Mouse (Mus musculus): ENCODE data around the gene Ncoa7. TPM values are rescaled to one million over a fixed set of nuclear protein-coding genes. Genes with fewer than 3 reads are reported as not detected.

Gene Ncoa7
- 8.8 and 10.3 TPM in 2 replicates for polyA plus RNA-seq (2015; fragmentation: Nextera tagmentation; extraction: Ambion mirVana)

GRCm38 (mm10) chr10:30802681-30803586, at the start of gene Ncoa7:
Gene Ncoa7 (minus strand): TSS chr10:30803326.
- WGBS = under 1% methylated on average over 89 of the region's 89 CpGs
- H3K4me3 ChIP-seq = peak within 1 kb of the TSS; percentile 85
- H3K9ac ChIP-seq = peak within 1 kb of the TSS; percentile 89

GRCm38 (mm10) chr10:30845101-30845825, 42.1 kb upstream of the Ncoa7 start:
- Histone ChIP-seq H3K4me1 (peaks cover 27% of the 10 kb centered on the region), H3K9me3 (no peaks in the 10 kb centered on the region), H3K9ac (no peak overlapping the region), H3K27ac (no peak overlapping the region), H3K4me3 (no peak overlapping the region), H3K36me3 (no peaks in the 10 kb centered on the region), H3K4me2 (peak overlapping the region; percentile 85), H3K27me3 (peaks cover 63% of the 10 kb centered on the region)
- WGBS = 12% methylated on average over 13 of the region's 13 CpGs
- ATAC-seq (ENCODE audit: insufficient number of reproducible peaks, insufficient read depth, low FRiP score, low TSS enrichment, low read depth) = no peak

More at GRCm38 (mm10) chr10:30802681-30803586, at the start of gene Ncoa7:
- H3K27me3 ChIP-seq = no peaks in the 10 kb centered on the region
- no peaks in the 10 kb centered on the region for H3K9me3 ChIP-seq
- H3K36me3 ChIP-seq = no peaks in the 10 kb centered on the region
- H3K4me1 ChIP-seq = peaks cover 6% of the 10 kb centered on the region
- peak within 1 kb of the TSS; percentile 94 for H3K27ac ChIP-seq
- peak; percentile 88 for ATAC-seq (ENCODE audit: insufficient number of reproducible peaks, insufficient read depth, low FRiP score, low TSS enrichment, low read depth)
- peak within 1 kb of the TSS; percentile 70 for H3K4me2 ChIP-seq

- peak overlapping the region; percentile 60 for H3K4me3 ChIP-seq
- H3K27ac ChIP-seq = peak overlapping the region; percentile 85
- H3K4me1 ChIP-seq = peaks cover 27% of the 10 kb centered on the region
- H3K36me3 ChIP-seq = no peaks in the 10 kb centered on the region
- peaks cover 63% of the 10 kb centered on the region for H3K27me3 ChIP-seq
- peak overlapping the region; percentile 65 for H3K9ac ChIP-seq
- no peak for ATAC-seq (ENCODE audit: insufficient number of reproducible peaks, insufficient read depth, low FRiP score, low TSS enrichment, low read depth)
- WGBS = 1% methylated on average over 30 of the region's 30 CpGs
- no peaks in the 10 kb centered on the region for H3K9me3 ChIP-seq
- H3K4me2 ChIP-seq = peak overlapping the region; percentile 85
Measured at GRCm38 (mm10) chr10:30844191-30845010, 41.3 kb upstream of the Ncoa7 start.

DNA sequence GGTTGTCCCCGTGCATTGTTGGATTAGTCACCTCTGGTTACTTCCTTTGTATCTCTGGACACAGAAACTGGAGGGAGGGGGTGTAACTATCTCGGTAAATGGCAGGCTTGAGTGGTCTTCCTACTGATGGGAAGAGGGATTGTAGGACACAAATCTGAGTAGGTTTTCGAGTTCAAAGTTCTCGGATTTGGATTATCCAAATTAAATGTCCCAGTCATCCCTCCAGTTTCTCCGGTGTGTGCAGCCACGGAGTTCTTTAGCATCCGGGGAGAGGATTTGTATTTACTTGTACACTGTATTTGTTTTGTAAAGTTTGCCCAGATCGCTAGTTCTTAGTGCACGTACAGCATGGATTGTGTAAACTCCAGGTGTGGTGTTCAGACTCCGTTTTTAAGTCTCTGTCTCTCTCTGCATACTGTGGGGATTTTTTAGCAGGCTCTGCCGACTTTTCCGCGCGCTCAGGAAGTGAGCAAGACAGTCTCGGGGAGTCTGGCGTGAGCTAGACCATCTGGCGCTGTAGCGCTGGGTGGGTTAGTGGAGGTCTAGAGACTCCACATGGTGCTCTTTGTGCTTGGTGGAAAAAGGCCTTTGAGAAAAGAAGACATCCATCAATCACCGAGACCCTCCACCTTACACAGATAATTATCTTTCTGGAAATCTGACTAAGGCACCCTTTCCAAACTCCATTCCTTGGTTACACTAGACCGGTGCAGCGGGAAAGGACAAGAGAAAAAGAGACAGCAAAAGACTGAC, 40.5 kb upstream of the Ncoa7 start:
- peak overlapping the region; percentile 60 for H3K4me3 ChIP-seq
- H3K4me2 ChIP-seq = peak overlapping the region; percentile 85
- no peaks in the 10 kb centered on the region for H3K36me3 ChIP-seq
- H3K9me3 ChIP-seq = no peaks in the 10 kb centered on the region
- H3K27me3 ChIP-seq = peaks cover 63% of the 10 kb centered on the region
- WGBS = under 1% methylated on average over 21 of the region's 21 CpGs
- peak overlapping the region; percentile 85 for H3K27ac ChIP-seq
- peaks cover 27% of the 10 kb centered on the region for H3K4me1 ChIP-seq
- no peak for ATAC-seq (ENCODE audit: insufficient number of reproducible peaks, insufficient read depth, low FRiP score, low TSS enrichment, low read depth)
- peak overlapping the region; percentile 65 for H3K9ac ChIP-seq

- no peaks in the 10 kb centered on the region for H3K36me3 ChIP-seq
- peaks cover 63% of the 10 kb centered on the region for H3K27me3 ChIP-seq
- peak within 1 kb of the TSS; percentile 85 for H3K27ac ChIP-seq
- peak; percentile 99 for ATAC-seq (ENCODE audit: insufficient number of reproducible peaks, insufficient read depth, low FRiP score, low TSS enrichment, low read depth)
- H3K9me3 ChIP-seq = no peaks in the 10 kb centered on the region
- H3K4me2 ChIP-seq = peak within 1 kb of the TSS; percentile 85
- peak within 1 kb of the TSS; percentile 60 for H3K4me3 ChIP-seq
- H3K4me1 ChIP-seq = peaks cover 27% of the 10 kb centered on the region
- WGBS = under 1% methylated on average over 69 of the region's 70 CpGs
- H3K9ac ChIP-seq = peak within 1 kb of the TSS; percentile 75
Measured at GRCm38 (mm10) chr10:30842643-30843437, 39.7 kb upstream of the Ncoa7 start, which contains the start of gene Hey2. Gene Hey2 (minus strand): TSS chr10:30842801.

DNA sequence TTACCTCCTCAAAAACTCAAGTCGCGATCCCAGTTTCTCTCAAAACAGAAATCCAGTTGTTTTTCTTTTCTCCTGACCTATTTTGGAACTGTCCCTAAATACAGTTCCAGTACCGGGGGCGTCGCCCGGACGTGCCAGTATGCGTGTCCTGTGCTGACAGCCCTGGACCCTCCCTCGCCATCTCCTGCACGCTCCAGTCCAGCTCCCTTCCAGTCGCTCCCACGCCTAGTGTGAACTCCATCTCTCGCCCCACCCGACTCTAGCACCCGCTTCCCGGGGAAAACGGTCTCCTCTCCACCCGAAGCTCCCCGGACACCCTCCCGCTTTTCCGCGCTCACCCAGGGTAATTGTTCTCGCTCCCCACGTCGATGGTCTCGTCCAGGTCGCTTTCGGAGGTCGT, 39.1 kb upstream of the Ncoa7 start:
- WGBS = under 1% methylated on average over 29 of the region's 29 CpGs
- H3K27ac ChIP-seq = peak overlapping the region; percentile 71
- peaks cover 27% of the 10 kb centered on the region for H3K4me1 ChIP-seq
- H3K4me2 ChIP-seq = peak overlapping the region; percentile 85
- no peaks in the 10 kb centered on the region for H3K36me3 ChIP-seq
- H3K27me3 ChIP-seq = peaks cover 63% of the 10 kb centered on the region
- H3K9ac ChIP-seq = peak overlapping the region; percentile 75
- H3K4me3 ChIP-seq = peak overlapping the region; percentile 60
- no peaks in the 10 kb centered on the region for H3K9me3 ChIP-seq
- peak; percentile 49 for ATAC-seq (ENCODE audit: insufficient number of reproducible peaks, insufficient read depth, low FRiP score, low TSS enrichment, low read depth)

DNA sequence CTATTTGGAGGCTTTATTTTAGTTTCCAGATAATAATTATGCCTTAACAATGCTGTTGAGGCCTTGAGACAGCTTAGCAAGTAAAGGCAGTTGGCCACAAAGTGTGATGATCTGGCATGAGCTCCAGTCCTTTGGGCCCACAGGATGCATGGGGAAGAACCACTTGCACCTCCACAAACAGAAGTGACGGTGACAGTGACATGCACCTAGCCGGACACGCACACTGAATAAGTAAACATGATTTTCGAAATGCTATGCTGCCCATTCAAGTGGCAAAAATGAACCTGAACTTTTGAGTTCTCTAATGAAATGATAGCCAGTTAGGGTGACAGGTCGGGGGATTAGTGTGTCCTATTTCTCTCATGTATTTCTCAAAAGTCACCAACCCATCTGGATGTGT, 37.7 kb upstream of the Ncoa7 start:
- H3K9me3 ChIP-seq = no peaks in the 10 kb centered on the region
- H3K4me2 ChIP-seq = peak overlapping the region; percentile 85
- H3K27ac ChIP-seq = 0 out of 2 replicates have a peak overlapping the region, but pooled peaks have one; percentile 24
- H3K9ac ChIP-seq = peak overlapping the region; percentile 75
- WGBS = 59% methylated on average over 5 of the region's 5 CpGs
- peaks cover 27% of the 10 kb centered on the region for H3K4me1 ChIP-seq
- peak overlapping the region; percentile 60 for H3K4me3 ChIP-seq
- no peak for ATAC-seq (ENCODE audit: insufficient number of reproducible peaks, insufficient read depth, low FRiP score, low TSS enrichment, low read depth)
- H3K36me3 ChIP-seq = no peaks in the 10 kb centered on the region
- H3K27me3 ChIP-seq = peaks cover 50% of the 10 kb centered on the region

GRCm38 (mm10) chr10:30838188-30838587, 35.1 kb upstream of the Ncoa7 start:
- Histone ChIP-seq H3K4me3 (peak overlapping the region; percentile 18; the same call in 1 of the 2 replicates), H3K4me2 (peak overlapping the region; percentile 47), H3K4me1 (peaks cover 7% of the 10 kb centered on the region), H3K36me3 (peaks cover 7% of the 10 kb centered on the region; the same call in 1 of the 2 replicates), H3K9ac (no peak overlapping the region), H3K9me3 (no peaks in the 10 kb centered on the region), H3K27ac (no peak overlapping the region), H3K27me3 (peaks cover 24% of the 10 kb centered on the region)
- 5% methylated on average over 1 of the region's 1 CpGs for WGBS
- no peak for ATAC-seq (ENCODE audit: insufficient number of reproducible peaks, insufficient read depth, low FRiP score, low TSS enrichment, low read depth)

- no peak overlapping the region for H3K9ac ChIP-seq
- WGBS = 0% methylated on average over 1 of the region's 1 CpGs
- no peaks in the 10 kb centered on the region for H3K27me3 ChIP-seq
- no peaks in the 10 kb centered on the region for H3K4me1 ChIP-seq
- H3K4me2 ChIP-seq = no peak overlapping the region
- no peak overlapping the region for H3K4me3 ChIP-seq
- no peak overlapping the region for H3K27ac ChIP-seq
- ATAC-seq (ENCODE audit: insufficient number of reproducible peaks, insufficient read depth, low FRiP score, low TSS enrichment, low read depth) = no peak
- no peaks in the 10 kb centered on the region for H3K36me3 ChIP-seq
- no peaks in the 10 kb centered on the region for H3K9me3 ChIP-seq
Measured at GRCm38 (mm10) chr10:30825049-30825448, 21.9 kb upstream of the Ncoa7 start.

GRCm38 (mm10) chr10:30810967-30811293, 7.8 kb upstream of the Ncoa7 start:
- H3K9me3 ChIP-seq = no peaks in the 10 kb centered on the region

More at GRCm38 (mm10) chr10:30810967-30811293, 7.8 kb upstream of the Ncoa7 start:
- no peaks in the 10 kb centered on the region for H3K27me3 ChIP-seq
- H3K36me3 ChIP-seq = no peaks in the 10 kb centered on the region
- H3K4me2 ChIP-seq = peak overlapping the region; percentile 53
- no peak overlapping the region for H3K27ac ChIP-seq
- WGBS = 4% methylated on average over 11 of the region's 11 CpGs
- H3K9ac ChIP-seq = peak overlapping the region; percentile 56; the same call in 1 of the 2 replicates
- H3K4me3 ChIP-seq = peak overlapping the region; percentile 49
- ATAC-seq (ENCODE audit: insufficient number of reproducible peaks, insufficient read depth, low FRiP score, low TSS enrichment, low read depth) = peak; percentile 76
- H3K4me1 ChIP-seq = no peaks in the 10 kb centered on the region
